15 mouse cellular contexts compared by ENCODE assay signal in genomic region chr9:105984931-105985519, GRCm38 (mm10). TPM values are rescaled to one million over a fixed set of nuclear protein-coding genes. Genes with fewer than 3 reads are reported as not detected.
DNase-seq lines count a peak whose midpoint lies in the region; ATAC-seq and TF ChIP-seq lines count a peak whose summit lies in the region.
"Had no signal": no experiment of that assay in that cellular context is flagged by ENCODE, and none has a peak within 500 bp of the region (broad histone marks: within the 10 kb centered on the region; RNA-seq: fewer than 3 reads in every experiment).

No protein-coding gene starts in this region.

- no peak overlapping the region for H3K9ac ChIP-seq in embryonic facial prominence, embryonic 14.5 days (ENCODE audit: low read depth, low read length)
- H3K9ac ChIP-seq in forebrain, embryonic 14.5 days (ENCODE audit: low read length) = 0 out of 2 replicates have a peak overlapping the region, but pooled peaks have one; percentile 45
- H3K9ac ChIP-seq in hindbrain, postnatal 0 days (replicated peaks; ENCODE audit: low read length) = no peak overlapping the region
- 0 out of 2 replicates have a peak overlapping the region, but pooled peaks have one; percentile 1 for H3K9ac ChIP-seq in neural tube, embryonic 14.5 days (replicated peaks; ENCODE audit: low read depth, low read length)
- H3K9ac ChIP-seq: heart, embryonic 15.5 days; liver, embryonic 15.5 days had no signal

- H3K4me1 ChIP-seq in embryonic facial prominence, embryonic 14.5 days (ENCODE audit: control insufficient read depth, insufficient read depth, low read length) = no peaks in the 10 kb centered on the region
- peaks cover 8% of the 10 kb centered on the region for H3K4me1 ChIP-seq in embryonic facial prominence, embryonic 10.5 days
- peaks cover 6% of the 10 kb centered on the region; the same call in 1 of the 2 replicates for H3K4me1 ChIP-seq in forebrain, embryonic 14.5 days (ENCODE audit: control insufficient read depth, insufficient read depth, low read length)
- H3K4me1 ChIP-seq in hindbrain, postnatal 0 days (ENCODE audit: insufficient read depth, low read length) = no peaks in the 10 kb centered on the region
- H3K4me1 ChIP-seq in neural tube, embryonic 14.5 days (ENCODE audit: control insufficient read depth, insufficient read depth, low read length) = no peaks in the 10 kb centered on the region
- H3K4me1 ChIP-seq: heart, embryonic 15.5 days; liver, embryonic 15.5 days had no signal

- TF ChIP-seq CTCF in hindbrain, postnatal 0 days (IDR thresholded peaks at IDR 0.05; ENCODE audit: low read depth) = peak; percentile 26; the same call in 1 of the 2 replicates

- ATAC-seq in embryonic facial prominence, embryonic 14.5 days (ENCODE audit: low read depth) = no peak
- peak; percentile 67 for ATAC-seq in forebrain, embryonic 14.5 days
- ATAC-seq in hindbrain, postnatal 0 days = peak; percentile 43
- ATAC-seq in neural tube, embryonic 14.5 days (ENCODE audit: low read depth) = peak; percentile 61; the same call in 1 of the 2 replicates

- 23% methylated on average over 10 of the region's 10 CpGs for WGBS in embryonic facial prominence, embryonic 14.5 days
- 26% methylated on average over 10 of the region's 10 CpGs for WGBS in embryonic facial prominence, embryonic 10.5 days
- 5% methylated on average over 10 of the region's 10 CpGs for WGBS in forebrain, embryonic 14.5 days
- 11% methylated on average over 10 of the region's 10 CpGs for WGBS in hindbrain, postnatal 0 days
- 18% methylated on average over 10 of the region's 10 CpGs for WGBS in neural tube, embryonic 14.5 days

- H3K4me3 ChIP-seq in embryonic facial prominence, embryonic 14.5 days (ENCODE audit: low read depth, low read length) = no peak overlapping the region
- no peak overlapping the region for H3K4me3 ChIP-seq in embryonic facial prominence, embryonic 10.5 days
- H3K4me3 ChIP-seq in forebrain, embryonic 14.5 days (ENCODE audit: low read depth, low read length) = no peak overlapping the region
- no peak overlapping the region for H3K4me3 ChIP-seq in hindbrain, postnatal 0 days (ENCODE audit: low read length)
- no peak overlapping the region for H3K4me3 ChIP-seq in neural tube, embryonic 14.5 days (ENCODE audit: low read depth, low read length)
- H3K4me3 ChIP-seq: heart, embryonic 15.5 days; liver, embryonic 15.5 days had no signal

- DNase-seq in embryonic facial prominence, embryonic 14.5 days (ENCODE audit: low spot score) = peak; percentile 35
- no peak for DNase-seq in embryonic facial prominence, embryonic 10.5 days (ENCODE audit: low spot score)
- DNase-seq in forebrain, embryonic 14.5 days (ENCODE audit: low spot score) = peak; percentile 58
- DNase-seq in hindbrain, postnatal 0 days (ENCODE audit: low spot score) = peak; percentile 54
- DNase-seq in urinary bladder, adult 18-20 months (ENCODE audit: low spot score in 2 of 2) = no peak
- no peak for DNase-seq in lung, postnatal 14 days
- no peak for DNase-seq in heart, postnatal 4 days
- DNase-seq: cerebellum, adult 9-11 months; kidney, adult 18-20 months; layer of hippocampus, adult 9-11 months had no signal

- no peaks in the 10 kb centered on the region for H3K27me3 ChIP-seq in embryonic facial prominence, embryonic 14.5 days (replicated peaks; ENCODE audit: control insufficient read depth, insufficient read depth, low read length)
- H3K27me3 ChIP-seq in embryonic facial prominence, embryonic 10.5 days (replicated peaks; ENCODE audit: low read depth, poor library complexity, severe bottlenecking) = no peaks in the 10 kb centered on the region
- H3K27me3 ChIP-seq in forebrain, embryonic 14.5 days (replicated peaks; ENCODE audit: control insufficient read depth, insufficient read depth, low read length) = no peaks in the 10 kb centered on the region
- H3K27me3 ChIP-seq in hindbrain, postnatal 0 days (ENCODE audit: insufficient read depth, low read length) = no peaks in the 10 kb centered on the region
- no peaks in the 10 kb centered on the region for H3K27me3 ChIP-seq in neural tube, embryonic 14.5 days (ENCODE audit: control insufficient read depth, insufficient read depth, low read length)
- H3K27me3 ChIP-seq: liver, embryonic 15.5 days had no signal

- H3K27ac ChIP-seq in embryonic facial prominence, embryonic 14.5 days (replicated peaks; ENCODE audit: low read depth, low read length) = no peak overlapping the region
- no peak overlapping the region for H3K27ac ChIP-seq in embryonic facial prominence, embryonic 10.5 days (replicated peaks)
- H3K27ac ChIP-seq in forebrain, embryonic 14.5 days (ENCODE audit: low read depth, low read length) = peak overlapping the region; percentile 44; the same call in 1 of the 2 replicates
- no peak overlapping the region; the same call in 1 of the 2 replicates for H3K27ac ChIP-seq in hindbrain, postnatal 0 days
- peak overlapping the region; percentile 40; the same call in 1 of the 2 replicates for H3K27ac ChIP-seq in neural tube, embryonic 14.5 days (ENCODE audit: low read depth, low read length)
- H3K27ac ChIP-seq: heart, embryonic 15.5 days; liver, embryonic 15.5 days; macrophage had no signal

- H3K4me2 ChIP-seq in embryonic facial prominence, embryonic 14.5 days (ENCODE audit: low read depth, low read length) = no peak overlapping the region
- peak overlapping the region; percentile 33 for H3K4me2 ChIP-seq in forebrain, embryonic 14.5 days (ENCODE audit: low read length)
- H3K4me2 ChIP-seq in hindbrain, postnatal 0 days (ENCODE audit: low read depth, low read length) = peak overlapping the region; percentile 36
- no peak overlapping the region for H3K4me2 ChIP-seq in neural tube, embryonic 14.5 days (ENCODE audit: low read depth, low read length)
- H3K4me2 ChIP-seq: heart, embryonic 15.5 days; liver, embryonic 15.5 days had no signal

- no peaks in the 10 kb centered on the region for H3K36me3 ChIP-seq in embryonic facial prominence, embryonic 14.5 days (ENCODE audit: control insufficient read depth, insufficient read depth, low read length)
- no peaks in the 10 kb centered on the region for H3K36me3 ChIP-seq in embryonic facial prominence, embryonic 10.5 days (replicated peaks)
- no peaks in the 10 kb centered on the region for H3K36me3 ChIP-seq in forebrain, embryonic 14.5 days (ENCODE audit: control insufficient read depth, insufficient read depth, low read length)
- no peaks in the 10 kb centered on the region for H3K36me3 ChIP-seq in hindbrain, postnatal 0 days (ENCODE audit: insufficient read depth, low read length)
- H3K36me3 ChIP-seq in neural tube, embryonic 14.5 days (ENCODE audit: control insufficient read depth, insufficient read depth, low read length) = no peaks in the 10 kb centered on the region
- H3K36me3 ChIP-seq: heart, embryonic 15.5 days; liver, embryonic 15.5 days had no signal

- no peaks in the 10 kb centered on the region for H3K9me3 ChIP-seq in embryonic facial prominence, embryonic 14.5 days (ENCODE audit: control insufficient read depth, low read length)
- no peaks in the 10 kb centered on the region for H3K9me3 ChIP-seq in embryonic facial prominence, embryonic 10.5 days
- H3K9me3 ChIP-seq in forebrain, embryonic 14.5 days (replicated peaks; ENCODE audit: control insufficient read depth, low read length) = no peaks in the 10 kb centered on the region
- H3K9me3 ChIP-seq in hindbrain, postnatal 0 days (ENCODE audit: low read length) = no peaks in the 10 kb centered on the region
- no peaks in the 10 kb centered on the region for H3K9me3 ChIP-seq in neural tube, embryonic 14.5 days (ENCODE audit: control insufficient read depth, low read length)
- H3K9me3 ChIP-seq: heart, embryonic 15.5 days; liver, embryonic 15.5 days had no signal

RNA-seq across cellular contexts. Expression of gene Col6a5, which starts 24.6 kb away (rescaled TPM):
- polyA plus RNA-seq in embryonic facial prominence, embryonic 14.5 days (2014; fragmentation: Nextera tagmentation; extraction: Ambion mirVana) = 0.17 TPM in 2 replicates
- not detected in 2 replicates for polyA plus RNA-seq in embryonic facial prominence, embryonic 10.5 days (2016; fragmentation: Nextera tagmentation; extraction: Ambion mirVana)
- 0.10 and 0.15 TPM in 2 replicates for polyA plus RNA-seq in forebrain, embryonic 14.5 days (2014; fragmentation: Nextera tagmentation; extraction: Ambion mirVana)
- 0.32 and 1.5 TPM in 2 replicates for total RNA-seq in hindbrain, postnatal 0 days (2014; rRNA removed)
- polyA plus RNA-seq in hindbrain, postnatal 0 days (2015; fragmentation: Nextera tagmentation; extraction: Ambion mirVana) = 0.13 and 0.39 TPM in 2 replicates
- 0.46 TPM in 1 of 2 replicates, not detected in the other for polyA plus RNA-seq in neural tube, embryonic 14.5 days (2014; fragmentation: Nextera tagmentation; extraction: Ambion mirVana)
- 1 to 10 TPM in 1 of 2 experiments, under 1 TPM in 1; 0.81 to 1.2 TPM for total RNA-seq in heart, postnatal 4 days (2021)
- total RNA-seq: granulocyte monocyte progenitor cell, adult 5-6 weeks had no signal
- polyA plus RNA-seq: liver, embryonic 15.5 days; macrophage had no signal

Comparison
In these comparisons a context has a peak if more than half of its experiments do, and no peak if none do; other contexts are left out.
1. DNase-seq: peak in embryonic facial prominence, embryonic 14.5 days (single experiment), forebrain, embryonic 14.5 days (single experiment) and hindbrain, postnatal 0 days (single experiment); none in embryonic facial prominence, embryonic 10.5 days (single experiment), urinary bladder, adult 18-20 months (0 of 2), lung, postnatal 14 days (single experiment) and heart, postnatal 4 days (single experiment).
2. H3K27ac ChIP-seq: peak in forebrain, embryonic 14.5 days (single experiment) and neural tube, embryonic 14.5 days (single experiment); none in embryonic facial prominence, embryonic 14.5 days (single experiment), embryonic facial prominence, embryonic 10.5 days (single experiment) and hindbrain, postnatal 0 days (single experiment).
3. H3K4me2 ChIP-seq: peak in forebrain, embryonic 14.5 days (single experiment) and hindbrain, postnatal 0 days (single experiment); none in embryonic facial prominence, embryonic 14.5 days (single experiment) and neural tube, embryonic 14.5 days (single experiment).
4. H3K9ac ChIP-seq: peak in forebrain, embryonic 14.5 days (single experiment) and neural tube, embryonic 14.5 days (single experiment); none in embryonic facial prominence, embryonic 14.5 days (single experiment) and hindbrain, postnatal 0 days (single experiment).